Mouse (Mus musculus) liver, postnatal 0 days (tissue): ENCODE data around the gene Slit2. TPM values are rescaled to one million over a fixed set of nuclear protein-coding genes. Genes with fewer than 3 reads are reported as not detected.

Experiments used
- ATAC-seq: fragments of 200-750 bp; cut with Nextera tagmentation; 2 replicates; pipeline ENCODE4 v1.8.0; 2017; ENCODE audit warnings: mild to moderate bottlenecking, moderate library complexity
- DNase-seq: peaks from one replicate; pipeline ENCODE4 v3.0.0-alpha.2; 2016
- H3K27ac ChIP-seq: fragments of 300-500 bp; sonication (generic); 2 replicates; pipeline ENCODE4 v1.5.1; 2014; ENCODE audit warnings: antibody characterized with exemption, moderate library complexity, mild to moderate bottlenecking, low read depth
- H3K27me3 ChIP-seq: fragments of 300-500 bp; sonication (generic); 2 replicates; pipeline ENCODE4 v1.6.1; 2014; ENCODE audit warnings: low read length, control low read depth, mixed read lengths; ENCODE audit not compliant: insufficient read depth
- H3K36me3 ChIP-seq: fragments of 300-500 bp; sonication (generic); replicated peaks from 2 replicates; pipeline ENCODE4 v1.6.1; 2014; ENCODE audit warnings: mild to moderate bottlenecking, control low read depth, low read length, moderate library complexity, mixed read lengths; ENCODE audit not compliant: insufficient read depth
- H3K4me1 ChIP-seq: fragments of 300-500 bp; sonication (generic); 2 replicates; pipeline ENCODE4 v1.6.1; 2014; ENCODE audit warnings: antibody characterized with exemption, mild to moderate bottlenecking, control low read depth; ENCODE audit not compliant: insufficient read depth
- H3K4me2 ChIP-seq: fragments of 300-500 bp; sonication (generic); 2 replicates; pipeline ENCODE4 v1.6.1; 2014; ENCODE audit warnings: low read depth, mild to moderate bottlenecking, low read length, moderate library complexity, mixed read lengths
- H3K4me3 ChIP-seq: fragments of 300-500 bp; sonication (generic); 2 replicates; pipeline ENCODE4 v1.5.1; 2014; ENCODE audit warnings: low read depth, low read length
- H3K9ac ChIP-seq: fragments of 300-500 bp; sonication (generic); replicated peaks from 2 replicates; pipeline ENCODE4 v1.6.1; 2014; ENCODE audit warnings: mild to moderate bottlenecking, moderate library complexity
- H3K9me3 ChIP-seq: fragments of 300-500 bp; sonication (generic); 2 replicates; pipeline ENCODE4 v1.6.1; 2016; ENCODE audit warnings: mild to moderate bottlenecking, control low read depth, low read length, mixed read lengths
- CTCF ChIP-seq: sonication (generic); IDR thresholded peaks from 2 replicates; pipeline ENCODE4 v1.5.1; 2016; ENCODE audit warnings: antibody characterized with exemption, low read depth
- EP300 ChIP-seq: IDR thresholded peaks from 2 replicates; pipeline ENCODE4 v1.6.1; 2016; ENCODE audit warnings: antibody characterized with exemption, low read depth, mild to moderate bottlenecking
- WGBS: fragments of 180-500 bp; shearing (Covaris S2); extraction: QIAGEN DNeasy Blood & Tissue Kit; methylation state at CpG from one replicate; pipeline ENCODE4 v1.1.7; 2014; ENCODE audit not compliant: insufficient replicate concordance; 5-methylcytosine and 5-hydroxymethylcytosine counted together
- polyA plus RNA-seq: library from polyadenylated mRNA; unstranded; fragments of >200 nt; fragmentation: Nextera tagmentation; extraction: Ambion mirVana; gene quantifications from 2 replicates; pipeline ENCODE4 v1.2.1, GENCODE M21; 2015

Gene Slit2
- polyA plus RNA-seq, 1 experiment from 2014 or later = 0.23 TPM

DNA sequence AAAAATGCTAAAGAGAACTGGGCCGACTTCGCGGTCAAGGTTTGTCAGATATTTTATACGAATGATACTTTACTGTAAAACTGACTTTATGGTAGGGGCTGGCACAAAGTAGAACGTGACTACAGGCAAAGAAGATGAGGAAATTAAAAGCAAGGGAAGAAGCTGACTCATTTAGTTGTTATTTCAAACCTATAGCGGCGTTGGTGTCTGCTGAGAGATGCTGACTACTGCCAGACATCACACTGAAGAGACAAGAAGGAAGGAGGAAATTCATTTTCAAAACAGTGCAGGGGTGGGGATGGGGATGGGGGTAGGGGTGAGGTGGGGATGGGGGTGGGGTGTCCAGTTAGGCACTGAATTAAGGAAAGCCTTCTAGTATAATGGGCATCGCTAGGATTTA is 987 bp upstream of the Slit2 start:
- Histone ChIP-seq H3K9ac (no peak overlapping the region), H3K4me2 (peak overlapping the region; percentile 91), H3K36me3 (no peaks in the 10 kb centered on the region), H3K27ac (no peak overlapping the region), H3K27me3 (peaks cover 46% of the 10 kb centered on the region), H3K9me3 (no peaks in the 10 kb centered on the region), H3K4me3 (no peak overlapping the region), H3K4me1 (peaks cover 9% of the 10 kb centered on the region; the same call in 1 of the 2 replicates)
- no peak for ATAC-seq
- TF ChIP-seq EP300 (no peak), CTCF (no peak)
- no peak for DNase-seq
- WGBS = 49% methylated on average over 8 of the region's 8 CpGs

DNA sequence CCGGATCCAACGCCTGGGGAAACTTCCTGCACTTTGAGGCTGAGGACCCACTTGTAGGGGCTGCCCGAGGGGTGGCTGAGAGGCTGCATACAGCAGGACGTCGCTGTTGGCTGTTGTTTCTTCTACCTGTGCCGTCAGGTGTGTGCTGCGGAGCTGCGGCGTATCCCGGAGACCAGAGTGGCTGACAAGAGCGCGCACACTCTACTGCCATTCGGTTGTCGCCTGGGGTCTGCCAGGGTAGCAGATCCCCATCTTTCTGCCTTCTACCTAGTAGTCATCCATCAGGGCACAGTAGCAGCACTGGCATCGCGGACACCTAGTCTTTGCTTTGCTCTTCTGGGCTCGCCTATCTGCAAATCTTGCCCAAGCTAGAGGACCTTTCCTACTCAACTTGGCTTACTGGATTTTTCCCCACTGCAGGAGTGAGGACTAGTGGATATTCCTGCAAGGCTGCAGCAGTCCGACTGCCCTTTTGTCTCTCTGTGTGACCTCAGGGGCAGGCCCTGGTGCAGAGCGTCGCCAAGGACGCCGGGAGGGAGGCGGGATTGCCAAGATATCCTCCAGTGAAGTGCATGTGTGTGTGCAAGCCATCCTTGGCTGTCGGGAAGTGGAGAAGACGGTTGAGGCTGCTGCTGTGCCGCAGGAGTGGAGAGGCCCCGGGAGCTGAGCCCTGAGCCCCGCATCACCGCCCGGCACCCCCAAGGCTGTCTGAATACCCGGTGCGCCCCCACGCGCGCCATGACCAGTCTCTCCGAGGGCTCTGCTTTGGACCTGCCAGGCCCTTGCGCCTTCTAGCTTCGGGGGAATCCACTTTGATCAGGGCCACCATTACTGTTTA is 1.0 kb downstream of the Slit2 start:
- Histone ChIP-seq H3K9me3 (no peaks in the 10 kb centered on the region), H3K4me3 (peak overlapping the region; percentile 60), H3K4me2 (peak overlapping the region; percentile 91), H3K4me1 (peaks cover 9% of the 10 kb centered on the region; the same call in 1 of the 2 replicates), H3K36me3 (no peaks in the 10 kb centered on the region), H3K9ac (no peak overlapping the region), H3K27ac (no peak overlapping the region), H3K27me3 (peaks cover 50% of the 10 kb centered on the region)
- TF ChIP-seq CTCF = no peak
- TF ChIP-seq EP300 = no peak
- DNase-seq (peak; percentile 15), ATAC-seq (0 out of 2 replicates have a peak, but pooled peaks have one; percentile 5)
- under 1% methylated on average over 38 of the region's 38 CpGs for WGBS

- Histone ChIP-seq H3K9me3 (no peaks in the 10 kb centered on the region), H3K27me3 (peaks cover 50% of the 10 kb centered on the region), H3K9ac (no peak overlapping the region), H3K36me3 (no peaks in the 10 kb centered on the region), H3K4me3 (peak overlapping the region; percentile 60), H3K27ac (no peak overlapping the region), H3K4me2 (peak overlapping the region; percentile 91), H3K4me1 (peaks cover 9% of the 10 kb centered on the region; the same call in 1 of the 2 replicates)
- ATAC-seq = no peak
- TF ChIP-seq EP300 (no peak), CTCF (no peak)
- 2% methylated on average over 23 of the region's 23 CpGs for WGBS
- no peak for DNase-seq
Measured at GRCm38 (mm10) chr5:47984584-47985197, 1.8 kb downstream of the Slit2 start.

- Histone ChIP-seq H3K9ac (no peak overlapping the region), H3K4me3 (peak overlapping the region; percentile 60; the same call in 1 of the 2 replicates), H3K9me3 (no peaks in the 10 kb centered on the region), H3K27ac (no peak overlapping the region), H3K4me2 (peak overlapping the region; percentile 91), H3K27me3 (peaks cover 50% of the 10 kb centered on the region), H3K4me1 (peaks cover 9% of the 10 kb centered on the region; the same call in 1 of the 2 replicates), H3K36me3 (no peaks in the 10 kb centered on the region)
- 1% methylated on average over 13 of the region's 13 CpGs for WGBS
- TF ChIP-seq CTCF = no peak
- no peak for TF ChIP-seq EP300
- no peak for DNase-seq
- ATAC-seq = no peak
Measured at GRCm38 (mm10) chr5:47985198-47985631, 2.3 kb downstream of the Slit2 start.

DNA sequence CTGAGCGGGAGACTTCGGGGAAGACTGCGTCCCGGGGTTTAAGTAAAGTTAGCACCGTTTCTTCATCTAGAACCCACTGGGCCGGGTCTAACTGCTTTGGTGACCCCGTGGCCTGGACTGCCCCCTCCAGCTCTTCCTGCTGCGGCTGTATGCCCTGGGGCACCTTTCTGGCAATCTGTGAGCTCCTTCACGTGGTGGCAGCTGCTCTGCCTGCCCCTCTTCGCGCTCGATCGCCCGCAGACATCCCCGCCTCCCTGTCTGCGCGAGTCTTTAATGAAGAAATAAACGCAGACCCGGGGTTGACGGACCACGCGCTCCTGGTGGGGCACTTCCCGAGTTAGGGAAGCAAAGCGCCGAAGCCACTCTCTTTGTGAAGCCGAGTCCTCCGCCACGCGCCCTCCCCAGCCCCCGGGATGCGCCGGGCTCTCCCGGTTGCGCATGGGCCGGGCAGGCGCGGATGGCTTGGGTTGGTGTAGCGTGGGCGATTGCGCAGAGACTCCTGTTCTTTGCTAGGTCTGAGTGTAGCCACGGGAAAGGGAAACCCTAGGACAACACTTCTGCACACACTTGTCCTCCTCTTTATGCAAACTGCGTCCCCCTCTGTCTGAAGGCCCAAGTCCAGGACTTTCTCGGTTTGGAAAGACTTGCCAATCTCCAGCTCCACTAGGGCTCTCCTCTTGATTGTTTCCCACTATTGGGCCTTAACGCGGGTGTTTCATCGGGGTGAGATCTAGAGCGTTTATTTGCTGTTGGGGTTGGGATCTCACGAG is 3.1 kb downstream of the Slit2 start:
- peak overlapping the region; percentile 48 for H3K4me2 ChIP-seq
- no peaks in the 10 kb centered on the region for H3K36me3 ChIP-seq
- DNase-seq (no peak), ATAC-seq (no peak)
- no peak overlapping the region for H3K27ac ChIP-seq
- no peak for TF ChIP-seq CTCF
- no peak for TF ChIP-seq EP300
- H3K4me3 ChIP-seq = peak overlapping the region; percentile 20
- H3K9me3 ChIP-seq = no peaks in the 10 kb centered on the region
- peaks cover 9% of the 10 kb centered on the region; the same call in 1 of the 2 replicates for H3K4me1 ChIP-seq
- peaks cover 45% of the 10 kb centered on the region for H3K27me3 ChIP-seq
- WGBS = 4% methylated on average over 48 of the region's 48 CpGs
- no peak overlapping the region for H3K9ac ChIP-seq
